Mouse (Mus musculus) ES-E14 (cell line): ENCODE results near the gene Snf8. TPM values are rescaled to one million over a fixed set of nuclear protein-coding genes. Genes with fewer than 3 reads are reported as not detected.

ENCODE experiments used
- DNase-seq: peaks from one replicate; pipeline ENCODE4 v3.0.0-alpha.2; 2013; ENCODE audit warnings: low read depth, low spot score
- H3K27ac ChIP-seq: 2 replicates; pipeline ENCODE4 v1.5.1; 2012; ENCODE audit warnings: low read depth, mild to moderate bottlenecking, low read length, moderate library complexity, mixed read lengths; ENCODE audit not compliant: poor library complexity, insufficient read depth, severe bottlenecking
- H3K36me3 ChIP-seq: 2 replicates; pipeline ENCODE4 v1.6.1; 2012; ENCODE audit warnings: mild to moderate bottlenecking, low read length, moderate library complexity, mixed read lengths; ENCODE audit not compliant: control insufficient read depth, poor library complexity, insufficient read depth, severe bottlenecking
- H3K4me1 ChIP-seq, 2 experiments: fragments of 150-350 bp in 1 of 2; sonication (generic) in 1 of 2; 2 replicates each; pipeline ENCODE4 v1.6.1; 2012; ENCODE audit warnings: low read length in 2 of 2, mild to moderate bottlenecking in 1 of 2, mixed read lengths in 1 of 2; ENCODE audit not compliant: control insufficient read depth in 2 of 2, insufficient read depth in 2 of 2, poor library complexity in 1 of 2
- H3K4me3 ChIP-seq, 2 experiments: fragments of 150-350 bp in 1 of 2; sonication (generic) in 1 of 2; 2 replicates each; pipeline ENCODE4 v1.5.1; 2012; ENCODE audit warnings: low read length in 2 of 2, low read depth in 1 of 2, mild to moderate bottlenecking in 1 of 2, mixed read lengths in 1 of 2; ENCODE audit not compliant: insufficient read depth in 1 of 2, poor library complexity in 1 of 2, severe bottlenecking in 1 of 2
- H3K9ac ChIP-seq: 2 replicates; pipeline ENCODE4 v1.6.1; 2012; ENCODE audit warnings: low read depth, mild to moderate bottlenecking, low read length, mixed read lengths; ENCODE audit not compliant: poor library complexity, insufficient read depth, severe bottlenecking
- H3K9me3 ChIP-seq: fragments of 150-350 bp; sonication (generic); 2 replicates; pipeline ENCODE4 v1.6.1; 2012; ENCODE audit warnings: low read depth, mild to moderate bottlenecking, low read length; ENCODE audit not compliant: control insufficient read depth, insufficient read depth
- CHD2 ChIP-seq: IDR thresholded peaks from 2 replicates; pipeline ENCODE4 v1.6.1; 2014; ENCODE audit warnings: mild to moderate bottlenecking, low read depth, low read length, inconsistent platforms
- HCFC1 ChIP-seq: IDR thresholded peaks from 2 replicates; pipeline ENCODE4 v1.6.1; 2012; ENCODE audit warnings: low read length, inconsistent platforms, borderline replicate concordance; ENCODE audit not compliant: insufficient read depth
- MAFK ChIP-seq: IDR thresholded peaks from 2 replicates; pipeline ENCODE4 v1.6.1; 2014; ENCODE audit warnings: mild to moderate bottlenecking, low read depth, low read length, inconsistent platforms; ENCODE audit not compliant: insufficient read depth
- ZC3H11A ChIP-seq: IDR thresholded peaks from 2 replicates; pipeline ENCODE4 v1.6.1; 2012; ENCODE audit warnings: low read depth, mild to moderate bottlenecking, inconsistent platforms, low read length, borderline replicate concordance
- ZNF384 ChIP-seq: IDR thresholded peaks from 2 replicates; pipeline ENCODE4 v1.6.1; 2012; ENCODE audit warnings: low read depth, low read length, inconsistent platforms
- in situ Hi-C, 2 experiments: fragments of 600-800 bp; cut with MboI; formaldehyde crosslinking; loops; one replicate each; pipeline ENCODE4 v1.15.1; 2025; ENCODE audit warnings: low sequenced_read_pairs in 2 of 2, inconsistent platforms in 1 of 2; ENCODE audit not compliant: unreplicated experiment in 2 of 2
- total RNA-seq: library from RNA; depleted of rRNA; stranded (reverse); fragments of 300-350 nt; gene quantifications from 2 replicates; pipeline ENCODE4 v1.2.3, GENCODE M21; 2012

Snf8 gene
- total RNA-seq, 1 experiment = 79.4 TPM

- H3K9ac ChIP-seq = no peak overlapping the region
- no peak for DNase-seq
- H3K9me3 ChIP-seq = no peaks in the 10 kb centered on the region
- H3K4me1 ChIP-seq = peaks cover 0 to 2% of the 10 kb centered on the region in 2 experiments; a peak in 1 of 4 replicates
- in situ Hi-C loops = no loop called here
- H3K27ac ChIP-seq = no peak overlapping the region
- H3K4me3 ChIP-seq = no peak overlapping the region
- no peak for TF ChIP-seq HCFC1
- no peak for TF ChIP-seq CHD2
- TF ChIP-seq ZC3H11A = no peak
- no peak for TF ChIP-seq MAFK
- no peak for TF ChIP-seq ZNF384
- H3K36me3 ChIP-seq = peaks cover 11% of the 10 kb centered on the region
Observed at GRCm38 (mm10) chr11:96038560-96038959, 3.9 kb downstream of the Snf8 start.

DNA sequence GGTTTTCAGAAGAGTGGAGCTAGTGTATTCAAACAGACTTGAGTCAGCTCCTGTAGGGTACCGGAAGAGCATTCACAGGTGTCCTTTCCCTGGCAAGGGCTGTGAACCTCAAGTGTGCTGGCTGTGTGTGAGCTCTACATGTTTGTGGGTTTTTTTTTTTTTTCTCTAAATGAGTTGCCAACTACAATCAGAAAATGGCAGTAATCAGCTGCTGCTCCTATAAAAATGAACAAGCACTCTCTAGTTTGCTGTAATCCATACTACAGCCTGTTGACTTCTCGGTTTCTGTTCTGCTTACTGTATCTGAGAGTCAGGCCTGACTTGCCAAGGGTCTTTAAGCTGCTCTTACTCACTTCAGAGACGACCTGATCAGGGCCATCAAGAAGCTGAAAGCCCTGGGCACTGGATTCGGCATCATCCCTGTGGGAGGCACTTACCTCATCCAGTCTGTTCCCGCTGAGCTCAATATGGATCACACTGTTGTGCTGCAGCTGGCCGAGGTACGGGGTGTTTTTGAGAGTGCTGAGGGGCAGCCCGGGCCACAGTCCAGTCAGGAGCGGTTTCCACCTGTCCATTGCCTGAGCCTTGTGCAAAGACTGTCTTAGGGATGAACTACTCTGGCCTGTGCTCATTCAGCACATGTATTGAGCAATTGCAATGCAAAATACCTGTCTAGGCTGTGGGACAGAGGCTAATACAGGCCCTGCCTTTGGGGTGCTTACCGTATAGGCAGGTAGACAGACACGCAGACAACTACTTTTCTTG is 10.3 kb downstream of the Snf8 start:
- DNase-seq = no peak
- H3K27ac ChIP-seq = no peak overlapping the region
- no peak overlapping the region for H3K4me3 ChIP-seq
- in situ Hi-C loops = no loop called here
- H3K9ac ChIP-seq = no peak overlapping the region
- H3K4me1 ChIP-seq = peaks cover 0 to 2% of the 10 kb centered on the region in 2 experiments; a peak in 2 of 4 replicates
- TF ChIP-seq ZC3H11A (no peak), ZNF384 (no peak), MAFK (no peak), HCFC1 (no peak), CHD2 (no peak)
- peaks cover 27% of the 10 kb centered on the region for H3K36me3 ChIP-seq
- H3K9me3 ChIP-seq = no peaks in the 10 kb centered on the region

DNA sequence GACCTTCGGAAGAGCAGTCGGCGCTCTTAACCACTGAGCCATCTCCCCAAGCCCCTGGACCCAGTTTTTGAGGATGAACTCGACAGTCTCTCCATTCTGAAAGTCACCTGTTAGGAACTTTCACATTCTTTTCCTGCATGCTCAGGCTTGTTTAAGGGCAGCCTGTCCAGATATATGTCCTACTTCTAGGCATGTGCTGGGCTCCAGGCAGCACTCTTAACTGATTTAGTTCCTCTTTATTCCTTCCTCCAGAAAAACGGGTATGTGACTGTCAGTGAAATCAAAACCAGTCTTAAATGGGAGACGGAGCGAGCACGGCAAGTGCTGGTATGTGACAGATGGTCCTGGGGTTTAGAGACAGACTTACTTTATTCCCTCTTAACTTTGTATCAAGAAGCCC is 11.3 kb downstream of the Snf8 start:
- H3K4me1 ChIP-seq = peaks cover 3 to 5% of the 10 kb centered on the region in 2 experiments; a peak in 3 of 4 replicates
- no peaks in the 10 kb centered on the region for H3K9me3 ChIP-seq
- no peak overlapping the region for H3K27ac ChIP-seq
- no peak overlapping the region for H3K9ac ChIP-seq
- in situ Hi-C loops = no loop called here
- H3K36me3 ChIP-seq = peaks cover 33% of the 10 kb centered on the region
- no peak overlapping the region for H3K4me3 ChIP-seq
- no peak for TF ChIP-seq ZC3H11A
- no peak for DNase-seq

DNA sequence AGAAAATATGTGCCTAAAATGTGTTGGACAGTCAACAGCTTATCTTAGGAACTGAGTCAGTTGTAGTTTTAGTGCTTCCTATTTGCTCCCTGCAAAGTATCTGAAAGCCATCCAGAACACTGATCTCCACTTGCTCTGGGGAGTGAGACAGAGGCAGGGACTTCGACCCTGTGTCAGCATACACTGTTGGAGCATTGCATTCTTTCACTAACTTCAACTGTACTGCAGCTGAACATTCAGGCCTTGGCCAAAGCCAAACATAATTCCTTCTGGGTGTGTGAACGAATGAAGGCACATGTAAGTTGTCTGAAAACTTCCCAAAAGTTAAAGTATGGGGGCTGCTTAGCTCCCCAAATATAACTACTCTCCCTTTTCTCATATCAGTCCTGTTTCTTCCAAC is 12.1 kb downstream of the Snf8 start:
- Histone ChIP-seq H3K9ac (no peak overlapping the region), H3K9me3 (no peaks in the 10 kb centered on the region), H3K4me3 (no peak overlapping the region), H3K36me3 (peaks cover 31% of the 10 kb centered on the region), H3K4me1 (peaks cover 3 to 7% of the 10 kb centered on the region in 2 experiments; a peak in 3 of 4 replicates), H3K27ac (no peak overlapping the region)
- no peak for DNase-seq
- in situ Hi-C loops = no loop called here
- no peak for TF ChIP-seq HCFC1
- TF ChIP-seq ZC3H11A = no peak
- no peak for TF ChIP-seq ZNF384
- no peak for TF ChIP-seq MAFK
